Mouse (Mus musculus) heart, embryonic 16.5 days (tissue): ENCODE data around the gene Zgpat. TPM values are rescaled to one million over a fixed set of nuclear protein-coding genes. Genes with fewer than 3 reads are reported as not detected.

Experiments used
- ATAC-seq: fragments of 200-750 bp; cut with Nextera tagmentation; replicated peaks from 2 replicates; pipeline ENCODE4 v1.8.0; 2017; ENCODE audit warnings: moderate number of reproducible peaks; ENCODE audit not compliant: insufficient read depth, low FRiP score; ENCODE audit errors: extremely low read depth
- H3K27ac ChIP-seq: fragments of 300-500 bp; sonication (generic); 2 replicates; pipeline ENCODE4 v1.5.1; 2014; ENCODE audit warnings: mild to moderate bottlenecking, low read length, control low read depth, moderate library complexity
- H3K27me3 ChIP-seq: fragments of 300-500 bp; sonication (generic); 2 replicates; pipeline ENCODE4 v1.6.1; 2014; ENCODE audit warnings: low read length, mixed read lengths; ENCODE audit not compliant: control insufficient read depth, insufficient read depth
- H3K36me3 ChIP-seq: fragments of 300-500 bp; sonication (generic); 2 replicates; pipeline ENCODE4 v1.6.1; 2014; ENCODE audit not compliant: control insufficient read depth, insufficient read depth
- H3K4me1 ChIP-seq: fragments of 300-500 bp; sonication (generic); 2 replicates; pipeline ENCODE4 v1.6.1; 2014; ENCODE audit warnings: low read length, mixed read lengths; ENCODE audit not compliant: control insufficient read depth, insufficient read depth
- H3K4me2 ChIP-seq: fragments of 300-500 bp; sonication (generic); 2 replicates; pipeline ENCODE4 v1.6.1; 2014; ENCODE audit warnings: low read depth, mild to moderate bottlenecking, control low read depth, low read length
- H3K4me3 ChIP-seq: fragments of 300-500 bp; sonication (generic); 2 replicates; pipeline ENCODE4 v1.5.1; 2014; ENCODE audit warnings: mild to moderate bottlenecking, control low read depth, low read length
- H3K9ac ChIP-seq: fragments of 300-500 bp; sonication (generic); 2 replicates; pipeline ENCODE4 v1.6.1; 2014; ENCODE audit warnings: low read length, control low read depth
- H3K9me3 ChIP-seq: fragments of 300-500 bp; sonication (generic); replicated peaks from 2 replicates; pipeline ENCODE4 v1.6.1; 2016; ENCODE audit warnings: low read length; ENCODE audit not compliant: control insufficient read depth
- WGBS: fragments of 180-500 bp; shearing (Covaris S2); extraction: QIAGEN DNeasy Blood & Tissue Kit; methylation state at CpG from one replicate; pipeline ENCODE4 v1.1.7; 2014; 5-methylcytosine and 5-hydroxymethylcytosine counted together
- polyA plus RNA-seq: library from polyadenylated mRNA; unstranded; fragments of >200 nt; fragmentation: Nextera tagmentation; extraction: Ambion mirVana; gene quantifications from 2 replicates; pipeline ENCODE4 v1.2.1, GENCODE M21; 2015

Zgpat gene
- polyA plus RNA-seq, 1 experiment from 2014 or later: 28.0 TPM

DNA sequence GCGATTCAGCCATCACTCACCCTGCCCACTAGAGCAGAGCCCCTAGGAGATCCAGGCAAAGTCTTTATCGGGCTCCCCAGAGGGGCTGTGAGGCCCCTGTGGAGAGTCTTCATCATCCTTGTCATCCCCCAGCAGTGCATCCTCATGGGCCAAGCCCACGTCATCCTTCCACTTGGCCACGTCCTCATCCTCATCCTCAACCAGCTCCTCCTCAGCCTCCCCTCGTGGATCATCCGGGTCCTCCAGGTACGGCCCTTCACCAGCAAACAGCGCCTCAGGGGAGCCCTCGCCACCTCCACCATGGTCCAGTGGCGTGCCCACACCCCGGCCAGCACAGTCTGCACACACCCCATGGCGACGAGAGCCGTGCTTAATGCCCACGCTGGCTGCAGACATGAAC lies 26.3 kb downstream of the Zgpat start:
- WGBS: 85% methylated on average over 15 of the region's 15 CpGs
- no peak for ATAC-seq
- H3K4me3 ChIP-seq: no peak overlapping the region
- H3K36me3 ChIP-seq: no peaks in the 10 kb centered on the region; the same call in 1 of the 2 replicates
- no peaks in the 10 kb centered on the region for H3K9me3 ChIP-seq
- no peak overlapping the region for H3K4me2 ChIP-seq
- H3K4me1 ChIP-seq: peaks cover 2% of the 10 kb centered on the region; the same call in 1 of the 2 replicates
- no peaks in the 10 kb centered on the region for H3K27me3 ChIP-seq
- H3K27ac ChIP-seq: no peak overlapping the region
- H3K9ac ChIP-seq: no peak overlapping the region

DNA sequence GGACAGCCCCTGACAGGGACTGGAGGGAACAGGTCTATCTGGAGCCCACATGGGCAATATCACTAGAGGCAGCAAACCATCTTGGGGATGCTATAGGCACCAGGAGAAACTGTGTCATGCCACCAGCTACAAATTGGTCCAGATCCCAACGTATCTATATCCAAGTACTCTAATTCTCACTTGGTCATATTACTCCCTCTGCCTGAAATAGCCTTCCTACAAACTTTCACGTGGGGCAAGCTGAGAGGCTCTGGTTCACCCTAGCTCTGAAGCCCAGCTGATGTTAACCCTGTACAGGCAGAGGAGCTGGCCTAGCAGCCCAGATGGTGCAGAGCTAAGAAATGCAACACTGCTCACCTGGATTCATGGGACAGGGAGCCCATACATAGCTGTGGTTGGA lies 26.8 kb downstream of the Zgpat start:
- no peak overlapping the region for H3K4me2 ChIP-seq
- H3K4me1 ChIP-seq: no peaks in the 10 kb centered on the region
- H3K9me3 ChIP-seq: no peaks in the 10 kb centered on the region
- no peak for ATAC-seq
- H3K27ac ChIP-seq: no peak overlapping the region
- no peaks in the 10 kb centered on the region for H3K27me3 ChIP-seq
- 64% methylated on average over 2 of the region's 2 CpGs for WGBS
- H3K4me3 ChIP-seq: no peak overlapping the region
- H3K36me3 ChIP-seq: no peaks in the 10 kb centered on the region; the same call in 1 of the 2 replicates
- H3K9ac ChIP-seq: no peak overlapping the region

DNA sequence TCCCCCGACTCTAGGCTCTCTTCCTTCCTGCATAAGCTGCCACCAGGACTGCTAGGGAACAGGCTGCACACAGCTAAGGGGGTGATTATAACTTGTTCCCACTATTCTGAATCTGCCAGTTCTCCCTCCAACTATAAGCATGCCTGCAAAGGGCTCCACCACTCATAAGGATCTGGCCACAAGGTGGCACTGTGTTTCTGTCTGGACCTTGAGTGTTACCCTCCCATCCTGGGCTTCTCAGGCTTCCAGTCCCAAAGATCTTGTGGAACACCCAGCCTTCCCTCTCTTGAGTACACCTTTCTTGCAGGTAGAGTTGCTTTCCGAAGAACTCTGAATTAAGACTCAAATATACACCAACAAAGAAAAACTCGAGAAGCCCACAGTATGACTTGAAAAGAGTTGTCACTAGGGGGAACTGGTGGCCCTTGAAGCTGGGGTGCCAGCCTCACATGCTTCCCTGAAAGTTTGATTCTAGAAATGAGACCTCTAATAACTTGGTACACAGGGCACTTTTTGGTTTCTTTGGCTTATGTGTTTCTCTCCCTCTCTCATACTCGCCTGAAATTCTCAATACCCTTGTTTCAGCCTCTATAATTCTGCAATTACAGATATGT lies 28.0 kb downstream of the Zgpat start:
- Histone ChIP-seq H3K9ac (no peak overlapping the region), H3K9me3 (no peaks in the 10 kb centered on the region), H3K27ac (no peak overlapping the region), H3K36me3 (no peaks in the 10 kb centered on the region), H3K27me3 (no peaks in the 10 kb centered on the region), H3K4me3 (no peak overlapping the region), H3K4me1 (peaks cover 7% of the 10 kb centered on the region), H3K4me2 (no peak overlapping the region)
- WGBS: 25% methylated on average over 4 of the region's 4 CpGs
- ATAC-seq: peak; percentile 71; the same call in 1 of the 2 replicates

DNA sequence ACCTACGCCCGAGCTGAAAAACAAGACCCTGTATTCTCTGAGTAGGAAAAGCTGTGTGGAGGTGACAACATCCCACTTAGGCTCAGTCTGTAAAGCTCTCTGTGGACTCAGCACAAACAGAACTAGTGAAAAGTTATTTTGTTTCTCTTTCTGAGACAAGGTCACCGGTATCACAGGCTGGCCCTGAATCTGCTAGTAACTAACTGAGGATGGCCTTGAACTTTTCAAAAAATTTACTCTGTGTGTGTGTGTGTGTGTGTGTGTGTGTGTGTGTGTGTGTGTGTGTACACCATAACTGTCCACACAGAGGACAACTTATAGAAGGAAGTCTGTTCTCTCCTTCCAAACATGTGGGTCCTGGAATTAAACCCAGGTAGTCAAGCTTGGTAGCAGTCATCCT lies 29.4 kb downstream of the Zgpat start:
- H3K9ac ChIP-seq: no peak overlapping the region
- H3K4me2 ChIP-seq: no peak overlapping the region
- no peak overlapping the region for H3K27ac ChIP-seq
- 86% methylated on average over 3 of the region's 3 CpGs for WGBS
- no peak for ATAC-seq
- H3K4me1 ChIP-seq: peaks cover 10% of the 10 kb centered on the region
- H3K27me3 ChIP-seq: no peaks in the 10 kb centered on the region
- H3K9me3 ChIP-seq: no peaks in the 10 kb centered on the region
- no peak overlapping the region for H3K4me3 ChIP-seq
- H3K36me3 ChIP-seq: no peaks in the 10 kb centered on the region

DNA sequence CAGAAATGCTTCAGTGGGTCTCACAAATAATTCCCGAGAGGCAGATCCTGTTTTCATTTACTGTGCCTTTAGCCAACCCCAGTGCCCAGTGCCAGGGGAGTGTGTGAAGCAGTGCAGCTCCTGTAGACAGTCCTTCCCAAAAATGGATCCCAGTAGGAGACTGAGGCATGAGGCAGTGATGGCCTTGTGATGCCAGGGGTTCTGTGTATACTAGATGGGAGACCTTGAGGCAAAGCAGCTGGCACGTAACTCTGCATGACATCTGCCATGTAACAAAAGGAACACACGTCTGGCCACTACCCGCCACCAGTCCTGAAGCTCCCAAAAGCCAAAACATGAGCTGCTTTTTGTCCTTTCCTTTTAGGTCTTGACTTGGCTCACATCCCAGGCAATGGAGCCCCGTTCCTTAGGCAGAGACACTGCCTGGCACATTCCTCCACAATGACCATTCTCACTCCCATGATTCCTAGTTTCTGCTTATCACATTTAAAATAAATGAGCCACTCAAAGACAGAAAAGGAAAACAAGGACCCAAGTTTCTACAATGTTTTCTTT lies 32.6 kb downstream of the Zgpat start:
- peaks cover 12% of the 10 kb centered on the region for H3K4me1 ChIP-seq
- no peak overlapping the region for H3K4me3 ChIP-seq
- WGBS: 31% methylated on average over 5 of the region's 5 CpGs
- H3K27me3 ChIP-seq: no peaks in the 10 kb centered on the region
- H3K9me3 ChIP-seq: no peaks in the 10 kb centered on the region
- peak overlapping the region; percentile 84 for H3K27ac ChIP-seq
- H3K9ac ChIP-seq: no peak overlapping the region
- H3K4me2 ChIP-seq: 0 out of 2 replicates have a peak overlapping the region, but pooled peaks have one; percentile 16
- ATAC-seq: peak; percentile 49
- H3K36me3 ChIP-seq: no peaks in the 10 kb centered on the region

DNA sequence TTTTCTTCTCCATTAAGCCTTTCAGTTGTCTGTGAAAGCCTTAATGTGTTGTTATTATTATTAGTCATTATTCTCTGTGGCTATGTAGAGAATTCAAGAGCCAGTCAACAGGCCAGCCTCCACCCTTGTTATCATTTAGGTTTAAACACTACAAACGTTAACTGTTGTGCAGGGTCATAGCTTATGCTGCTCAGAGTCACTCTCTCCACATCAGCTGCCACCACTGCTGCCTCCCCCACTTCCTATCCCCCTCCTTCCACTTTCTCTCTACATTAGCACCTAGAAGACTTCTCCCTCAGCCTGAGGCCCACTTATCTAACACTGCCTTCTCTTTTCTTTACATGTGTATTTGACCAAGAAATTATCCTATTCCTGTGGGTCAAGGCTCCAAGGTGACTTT lies 36.8 kb downstream of the Zgpat start:
- H3K36me3 ChIP-seq: no peaks in the 10 kb centered on the region
- no peak overlapping the region for H3K4me2 ChIP-seq
- no peak overlapping the region for H3K4me3 ChIP-seq
- no peak overlapping the region for H3K9ac ChIP-seq
- 8% methylated on average over 1 of the region's 1 CpGs for WGBS
- no peak for ATAC-seq
- H3K4me1 ChIP-seq: peaks cover 12% of the 10 kb centered on the region
- H3K27me3 ChIP-seq: no peaks in the 10 kb centered on the region
- no peak overlapping the region for H3K27ac ChIP-seq
- H3K9me3 ChIP-seq: no peaks in the 10 kb centered on the region

DNA sequence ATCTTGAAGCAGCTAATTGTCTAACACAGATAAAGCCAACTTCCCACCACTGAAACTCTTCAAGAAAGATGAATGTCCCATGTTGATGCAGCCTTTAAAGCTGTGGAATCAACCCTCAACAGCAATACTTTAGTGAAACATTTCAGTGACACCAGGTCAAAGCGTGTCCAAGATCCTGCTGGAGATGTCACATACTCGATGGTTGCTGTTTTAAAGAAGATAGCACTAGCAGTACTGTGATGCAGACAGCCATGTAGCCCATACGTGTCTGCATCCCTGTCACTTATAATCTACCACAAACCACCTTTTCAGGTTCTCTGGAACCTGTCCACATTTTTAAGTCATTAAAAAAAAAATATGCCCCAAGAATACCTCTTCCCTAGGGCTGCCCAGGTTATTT lies 39.0 kb downstream of the Zgpat start:
- 81% methylated on average over 3 of the region's 3 CpGs for WGBS
- H3K4me1 ChIP-seq: 0 out of 2 replicates have a peak, but pooled peaks cover 2% of the 10 kb centered on the region
- H3K27ac ChIP-seq: no peak overlapping the region
- no peaks in the 10 kb centered on the region for H3K27me3 ChIP-seq
- no peaks in the 10 kb centered on the region for H3K9me3 ChIP-seq
- ATAC-seq: no peak
- no peak overlapping the region for H3K9ac ChIP-seq
- no peaks in the 10 kb centered on the region for H3K36me3 ChIP-seq
- no peak overlapping the region for H3K4me2 ChIP-seq
- H3K4me3 ChIP-seq: no peak overlapping the region

DNA sequence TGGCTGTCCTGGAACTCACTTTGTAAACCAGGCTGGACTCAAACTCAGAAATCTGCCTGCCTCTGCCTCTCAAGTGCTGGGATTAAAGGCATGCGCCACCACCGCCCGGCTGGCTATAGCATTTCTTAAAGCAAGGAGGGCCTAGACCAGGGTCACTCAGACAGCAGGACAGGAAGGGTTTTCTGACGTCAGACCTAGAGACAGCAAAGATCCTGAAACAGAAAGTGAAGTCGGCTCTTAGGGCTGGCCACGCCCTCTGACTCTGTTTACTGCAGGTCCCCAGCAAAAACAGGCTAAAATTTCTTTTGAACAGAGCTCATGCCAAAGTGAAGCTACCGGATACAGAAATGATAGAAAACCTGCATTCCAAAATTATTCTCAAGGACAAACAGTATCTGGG lies 44.9 kb downstream of the Zgpat start:
- Histone ChIP-seq H3K9ac (no peak overlapping the region), H3K4me1 (no peaks in the 10 kb centered on the region), H3K36me3 (no peaks in the 10 kb centered on the region), H3K4me2 (no peak overlapping the region), H3K4me3 (no peak overlapping the region), H3K27me3 (no peaks in the 10 kb centered on the region), H3K9me3 (no peaks in the 10 kb centered on the region), H3K27ac (no peak overlapping the region)
- ATAC-seq: no peak
- 76% methylated on average over 7 of the region's 7 CpGs for WGBS

DNA sequence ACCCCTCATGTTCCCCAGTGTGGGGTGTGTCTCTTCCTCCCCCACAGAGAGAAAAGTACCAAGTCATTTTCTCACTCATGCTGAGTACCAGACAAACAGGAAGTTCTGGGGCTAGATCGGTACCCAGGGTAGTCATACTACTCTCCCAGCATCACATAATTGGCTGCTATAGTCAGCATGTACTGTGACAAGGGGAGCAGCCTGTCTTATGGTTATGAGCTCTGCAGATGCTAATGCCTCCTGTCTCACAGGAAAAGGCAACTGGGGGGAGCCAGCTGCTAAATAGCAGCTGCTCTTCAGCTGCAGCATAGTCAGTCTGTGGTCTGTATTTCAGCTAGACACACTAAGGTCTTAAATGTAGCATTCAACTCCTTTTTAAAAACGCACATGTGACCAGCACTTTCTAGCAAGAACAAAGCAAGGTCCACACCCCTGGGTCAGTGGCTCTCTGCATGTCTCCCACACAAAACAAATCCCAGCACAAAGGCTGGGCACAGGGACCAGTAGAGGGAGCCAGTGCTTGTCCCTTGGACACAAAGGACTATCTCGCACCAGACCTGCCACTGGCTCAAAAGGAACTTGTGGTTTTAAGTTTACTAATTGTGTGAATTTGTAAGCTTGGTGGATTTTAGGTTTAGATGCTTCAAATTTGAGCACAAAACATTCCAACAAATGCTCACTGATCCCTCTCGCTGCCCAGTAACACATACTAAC lies 46.2 kb downstream of the Zgpat start:
- no peaks in the 10 kb centered on the region for H3K27me3 ChIP-seq
- 41% methylated on average over 4 of the region's 4 CpGs for WGBS
- ATAC-seq: peak; percentile 78
- no peak overlapping the region for H3K9ac ChIP-seq
- H3K9me3 ChIP-seq: no peaks in the 10 kb centered on the region
- H3K4me1 ChIP-seq: 0 out of 2 replicates have a peak, but pooled peaks cover 2% of the 10 kb centered on the region
- no peak overlapping the region for H3K27ac ChIP-seq
- no peaks in the 10 kb centered on the region for H3K36me3 ChIP-seq
- no peak overlapping the region for H3K4me2 ChIP-seq
- no peak overlapping the region for H3K4me3 ChIP-seq
